Mouse (Mus musculus): ENCODE data around the gene Macrod2. TPM values are rescaled to one million over a fixed set of nuclear protein-coding genes. Genes with fewer than 3 reads are reported as not detected.

Gene Macrod2
- polyA plus RNA-seq, 1 experiment from 2014 or later: 31.0 TPM

GRCm38 (mm10) chr2:141878473-141878872 lies 1483.4 kb downstream of the Macrod2 start:
- Histone ChIP-seq H3K4me2 (no peak overlapping the region), H3K36me3 (no peaks in the 10 kb centered on the region), H3K9me3 (no peaks in the 10 kb centered on the region), H3K9ac (no peak overlapping the region), H3K27ac (no peak overlapping the region), H3K4me1 (0 out of 2 replicates have a peak, but pooled peaks cover 5% of the 10 kb centered on the region), H3K27me3 (no peaks in the 10 kb centered on the region), H3K4me3 (no peak overlapping the region)
- 79% methylated on average over 1 of the region's 1 CpGs for WGBS
- no peak for ATAC-seq (ENCODE audit: insufficient number of reproducible peaks, low FRiP score, low TSS enrichment, low read depth)

GRCm38 (mm10) chr2:141879711-141880110 lies 1484.6 kb downstream of the Macrod2 start:
- Histone ChIP-seq H3K4me1 (0 out of 2 replicates have a peak, but pooled peaks cover 5% of the 10 kb centered on the region), H3K9me3 (no peaks in the 10 kb centered on the region), H3K27me3 (no peaks in the 10 kb centered on the region), H3K27ac (0 out of 2 replicates have a peak overlapping the region, but pooled peaks have one; percentile 17), H3K9ac (no peak overlapping the region), H3K4me2 (0 out of 2 replicates have a peak overlapping the region, but pooled peaks have one; percentile 8), H3K36me3 (no peaks in the 10 kb centered on the region), H3K4me3 (no peak overlapping the region)
- 33% methylated on average over 9 of the region's 9 CpGs for WGBS
- ATAC-seq (ENCODE audit: insufficient number of reproducible peaks, low FRiP score, low TSS enrichment, low read depth): no peak

- Histone ChIP-seq H3K9me3 (no peaks in the 10 kb centered on the region), H3K27ac (no peak overlapping the region), H3K9ac (no peak overlapping the region), H3K4me1 (no peaks in the 10 kb centered on the region), H3K4me3 (no peak overlapping the region), H3K27me3 (no peaks in the 10 kb centered on the region), H3K36me3 (no peaks in the 10 kb centered on the region), H3K4me2 (no peak overlapping the region)
- 55% methylated on average over 11 of the region's 11 CpGs for WGBS
- ATAC-seq (ENCODE audit: insufficient number of reproducible peaks, low FRiP score, low TSS enrichment, low read depth): no peak
These were observed 1491.8 kb downstream of the Macrod2 start for GRCm38 (mm10) chr2:141886694-141887474.

- no peaks in the 10 kb centered on the region for H3K4me1 ChIP-seq
- no peaks in the 10 kb centered on the region for H3K27me3 ChIP-seq
- no peaks in the 10 kb centered on the region for H3K9me3 ChIP-seq
- no peak for ATAC-seq (ENCODE audit: insufficient number of reproducible peaks, low FRiP score, low TSS enrichment, low read depth)
- H3K27ac ChIP-seq: no peak overlapping the region
- no peaks in the 10 kb centered on the region for H3K36me3 ChIP-seq
- no peak overlapping the region for H3K9ac ChIP-seq
- no peak overlapping the region for H3K4me3 ChIP-seq
- 83% methylated on average over 2 of the region's 2 CpGs for WGBS
- no peak overlapping the region for H3K4me2 ChIP-seq
These were observed 1494.4 kb downstream of the Macrod2 start for GRCm38 (mm10) chr2:141889497-141889896.

GRCm38 (mm10) chr2:141897951-141898350 lies 1502.8 kb downstream of the Macrod2 start:
- no peak for ATAC-seq (ENCODE audit: insufficient number of reproducible peaks, low FRiP score, low TSS enrichment, low read depth)
- no peaks in the 10 kb centered on the region for H3K27me3 ChIP-seq
- H3K36me3 ChIP-seq: no peaks in the 10 kb centered on the region
- no peak overlapping the region for H3K4me3 ChIP-seq
- no peak overlapping the region for H3K4me2 ChIP-seq
- H3K27ac ChIP-seq: no peak overlapping the region
- no peak overlapping the region for H3K9ac ChIP-seq
- H3K4me1 ChIP-seq: no peaks in the 10 kb centered on the region
- no peaks in the 10 kb centered on the region for H3K9me3 ChIP-seq

- no peak overlapping the region for H3K4me3 ChIP-seq
- no peaks in the 10 kb centered on the region for H3K9me3 ChIP-seq
- WGBS: 62% methylated on average over 6 of the region's 6 CpGs
- H3K4me1 ChIP-seq: no peaks in the 10 kb centered on the region
- H3K27me3 ChIP-seq: no peaks in the 10 kb centered on the region
- H3K9ac ChIP-seq: no peak overlapping the region
- no peaks in the 10 kb centered on the region for H3K36me3 ChIP-seq
- no peak overlapping the region for H3K4me2 ChIP-seq
- ATAC-seq (ENCODE audit: insufficient number of reproducible peaks, low FRiP score, low TSS enrichment, low read depth): no peak
- H3K27ac ChIP-seq: no peak overlapping the region
These were observed 1516.8 kb downstream of the Macrod2 start for GRCm38 (mm10) chr2:141911831-141912447.

- no peak overlapping the region for H3K4me3 ChIP-seq
- H3K9me3 ChIP-seq: no peaks in the 10 kb centered on the region
- ATAC-seq (ENCODE audit: insufficient number of reproducible peaks, low FRiP score, low TSS enrichment, low read depth): no peak
- no peaks in the 10 kb centered on the region for H3K27me3 ChIP-seq
- no peak overlapping the region for H3K27ac ChIP-seq
- no peaks in the 10 kb centered on the region for H3K36me3 ChIP-seq
- 55% methylated on average over 3 of the region's 3 CpGs for WGBS
- H3K9ac ChIP-seq: no peak overlapping the region
- H3K4me2 ChIP-seq: no peak overlapping the region
- H3K4me1 ChIP-seq: no peaks in the 10 kb centered on the region
These were observed 1518.4 kb downstream of the Macrod2 start for GRCm38 (mm10) chr2:141913486-141913885.

GRCm38 (mm10) chr2:141913894-141914293 lies 1518.8 kb downstream of the Macrod2 start:
- Histone ChIP-seq H3K4me2 (no peak overlapping the region), H3K36me3 (no peaks in the 10 kb centered on the region), H3K4me3 (no peak overlapping the region), H3K4me1 (no peaks in the 10 kb centered on the region), H3K27me3 (no peaks in the 10 kb centered on the region), H3K9me3 (no peaks in the 10 kb centered on the region), H3K27ac (no peak overlapping the region), H3K9ac (no peak overlapping the region)
- ATAC-seq (ENCODE audit: insufficient number of reproducible peaks, low FRiP score, low TSS enrichment, low read depth): no peak
- 47% methylated on average over 6 of the region's 6 CpGs for WGBS

GRCm38 (mm10) chr2:141920377-141920992 lies 1525.4 kb downstream of the Macrod2 start:
- Histone ChIP-seq H3K4me1 (no peaks in the 10 kb centered on the region), H3K27ac (no peak overlapping the region), H3K36me3 (no peaks in the 10 kb centered on the region), H3K27me3 (no peaks in the 10 kb centered on the region), H3K9me3 (no peaks in the 10 kb centered on the region), H3K4me2 (no peak overlapping the region), H3K4me3 (no peak overlapping the region), H3K9ac (no peak overlapping the region)
- 54% methylated on average over 2 of the region's 2 CpGs for WGBS
- ATAC-seq (ENCODE audit: insufficient number of reproducible peaks, low FRiP score, low TSS enrichment, low read depth): no peak

GRCm38 (mm10) chr2:141935130-141935529 lies 1540.0 kb downstream of the Macrod2 start:
- H3K4me2 ChIP-seq: no peak overlapping the region
- no peaks in the 10 kb centered on the region for H3K27me3 ChIP-seq
- no peaks in the 10 kb centered on the region for H3K9me3 ChIP-seq
- 86% methylated on average over 2 of the region's 2 CpGs for WGBS
- H3K27ac ChIP-seq: no peak overlapping the region
- H3K36me3 ChIP-seq: no peaks in the 10 kb centered on the region
- no peak overlapping the region for H3K4me3 ChIP-seq
- ATAC-seq (ENCODE audit: insufficient number of reproducible peaks, low FRiP score, low TSS enrichment, low read depth): no peak
- H3K4me1 ChIP-seq: no peaks in the 10 kb centered on the region
- no peak overlapping the region for H3K9ac ChIP-seq

- Histone ChIP-seq H3K4me3 (no peak overlapping the region), H3K27me3 (no peaks in the 10 kb centered on the region), H3K9ac (no peak overlapping the region), H3K4me2 (no peak overlapping the region), H3K9me3 (no peaks in the 10 kb centered on the region), H3K27ac (no peak overlapping the region), H3K36me3 (no peaks in the 10 kb centered on the region), H3K4me1 (no peaks in the 10 kb centered on the region)
- no peak for ATAC-seq (ENCODE audit: insufficient number of reproducible peaks, low FRiP score, low TSS enrichment, low read depth)
- 14% methylated on average over 1 of the region's 1 CpGs for WGBS
These were observed 1559.7 kb downstream of the Macrod2 start for GRCm38 (mm10) chr2:141954795-141955194.

- H3K27me3 ChIP-seq: no peaks in the 10 kb centered on the region
- no peak for ATAC-seq (ENCODE audit: insufficient number of reproducible peaks, low FRiP score, low TSS enrichment, low read depth)
- no peak overlapping the region for H3K4me3 ChIP-seq
- H3K4me2 ChIP-seq: no peak overlapping the region
- H3K9ac ChIP-seq: no peak overlapping the region
- 46% methylated on average over 3 of the region's 3 CpGs for WGBS
- no peaks in the 10 kb centered on the region for H3K9me3 ChIP-seq
- no peaks in the 10 kb centered on the region for H3K4me1 ChIP-seq
- no peak overlapping the region for H3K27ac ChIP-seq
- H3K36me3 ChIP-seq: no peaks in the 10 kb centered on the region
These were observed 1560.1 kb downstream of the Macrod2 start for GRCm38 (mm10) chr2:141955197-141955596.
